Mouse (Mus musculus) cerebellum, adult 2 months (tissue): ENCODE results near the gene Cipc.

ENCODE experiments used
- CTCF ChIP-seq: fragments of 200-500 bp; IDR thresholded peaks from 2 replicates; pipeline ENCODE4 v1.5.1; 2011; ENCODE audit warnings: low read depth, mild to moderate bottlenecking, control low read depth, low read length, moderate library complexity, borderline replicate concordance; ENCODE audit not compliant: insufficient read depth
- POLR2A ChIP-seq: fragments of 200-500 bp; IDR thresholded peaks from 2 replicates; pipeline ENCODE4 v1.6.1; 2011; ENCODE audit warnings: low read length, control low read depth, borderline replicate concordance; ENCODE audit not compliant: insufficient read depth

DNA sequence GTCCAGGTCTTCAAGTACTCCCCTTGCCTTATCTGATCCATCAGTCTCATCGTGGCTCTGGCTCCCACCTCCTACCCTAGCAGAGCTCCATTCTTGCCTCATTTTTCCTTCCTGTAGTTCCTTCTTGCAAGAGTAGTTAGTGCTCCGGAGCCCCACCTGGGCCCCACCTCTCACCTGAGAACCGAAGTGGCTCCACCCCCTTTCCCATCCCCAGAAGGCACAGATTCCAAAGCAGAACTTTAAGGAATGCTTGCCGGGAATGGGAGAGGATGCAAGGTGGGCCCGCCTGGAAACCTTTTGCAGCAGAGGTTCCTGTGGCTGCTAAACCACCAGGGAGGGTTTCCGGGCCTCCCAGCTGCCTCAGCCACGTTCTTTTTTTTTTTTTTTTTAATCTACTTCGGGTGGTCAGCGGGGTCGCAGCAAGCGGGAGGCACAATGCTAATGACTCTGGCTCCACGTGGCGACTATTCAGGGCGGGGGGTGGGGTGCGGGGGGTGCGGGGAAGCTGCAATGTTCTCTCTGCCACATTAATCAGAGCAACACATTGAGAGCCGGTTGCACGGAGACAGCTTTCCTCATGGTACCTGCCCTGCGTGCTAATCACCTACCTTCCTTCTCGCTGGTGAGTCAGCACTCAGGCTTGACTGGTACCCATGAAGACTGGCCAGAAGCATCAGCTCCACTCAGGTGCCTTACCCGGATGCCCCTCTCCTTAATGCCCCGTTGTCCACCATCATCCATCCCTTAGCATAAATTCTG, 34.3 kb upstream of the Cipc start:
- TF ChIP-seq CTCF, result no peak
- no peak for TF ChIP-seq POLR2A
